Mouse (Mus musculus): ENCODE data around the gene Aldh3a2. TPM values are rescaled to one million over a fixed set of nuclear protein-coding genes. Genes with fewer than 3 reads are reported as not detected.
A peak's percentile ranks its signal among the peaks of the same experiment; 100 is the strongest.

Aldh3a2 gene
- polyA plus RNA-seq, 1 experiment from 2014 or later = 28.5 TPM

DNA sequence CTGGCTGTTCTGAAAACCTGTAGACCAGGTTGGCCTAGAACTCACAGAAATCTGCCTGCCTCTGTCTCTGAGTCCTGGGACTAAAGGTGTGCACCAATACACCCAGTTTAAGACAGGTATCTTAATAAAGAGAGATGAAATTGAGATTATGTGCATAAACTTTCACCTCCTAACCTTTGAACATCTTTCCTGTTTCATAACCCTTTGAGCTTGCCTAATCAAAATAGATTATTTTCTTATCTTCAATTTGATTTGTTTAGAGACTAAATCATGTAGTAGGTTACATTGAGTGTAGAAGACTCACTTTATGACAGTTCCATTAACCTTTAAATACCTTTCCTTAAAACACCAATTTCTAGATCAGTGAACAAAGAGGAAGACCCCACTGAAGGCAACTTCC, 4.3 kb upstream of the Aldh3a2 start:
- Histone ChIP-seq H3K27me3 (replicated peaks) (no peaks in the 10 kb centered on the region), H3K27ac (replicated peaks) (no peak overlapping the region), H3K4me2 (no peak overlapping the region), H3K36me3 (no peaks in the 10 kb centered on the region), H3K9me3 (replicated peaks) (no peaks in the 10 kb centered on the region), H3K4me1 (0 out of 2 replicates have a peak, but pooled peaks cover 2% of the 10 kb centered on the region), H3K4me3 (replicated peaks) (no peak overlapping the region), H3K9ac (replicated peaks) (no peak overlapping the region)
- no peak for ATAC-seq (ENCODE audit: low FRiP score)

DNA sequence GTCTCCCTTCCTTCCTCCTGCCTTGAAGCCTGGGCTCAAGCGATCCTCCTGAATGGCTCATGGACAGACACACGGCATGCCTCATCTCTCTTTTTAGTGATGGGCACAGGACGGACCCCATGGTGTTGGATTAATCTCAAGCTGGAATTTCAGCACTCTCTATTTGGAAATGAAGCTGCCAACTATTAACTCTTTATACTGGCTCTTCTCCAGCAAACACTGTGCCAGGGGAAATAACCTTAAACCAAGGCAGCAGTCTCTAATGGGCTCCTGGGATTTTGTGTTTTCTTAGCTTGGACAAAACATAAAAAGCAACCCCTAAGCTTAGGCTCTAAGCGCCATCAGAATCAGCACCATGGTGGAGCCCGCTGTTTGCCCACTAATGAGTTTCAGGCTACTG, 3.1 kb upstream of the Aldh3a2 start:
- Histone ChIP-seq H3K4me3 (replicated peaks) (no peak overlapping the region), H3K36me3 (no peaks in the 10 kb centered on the region), H3K27ac (replicated peaks) (no peak overlapping the region), H3K9me3 (replicated peaks) (no peaks in the 10 kb centered on the region), H3K4me1 (peaks cover 11% of the 10 kb centered on the region), H3K9ac (replicated peaks) (no peak overlapping the region), H3K27me3 (replicated peaks) (no peaks in the 10 kb centered on the region), H3K4me2 (no peak overlapping the region)
- 79% methylated on average over 5 of the region's 5 CpGs for WGBS
- no peak for ATAC-seq (ENCODE audit: low FRiP score)

DNA sequence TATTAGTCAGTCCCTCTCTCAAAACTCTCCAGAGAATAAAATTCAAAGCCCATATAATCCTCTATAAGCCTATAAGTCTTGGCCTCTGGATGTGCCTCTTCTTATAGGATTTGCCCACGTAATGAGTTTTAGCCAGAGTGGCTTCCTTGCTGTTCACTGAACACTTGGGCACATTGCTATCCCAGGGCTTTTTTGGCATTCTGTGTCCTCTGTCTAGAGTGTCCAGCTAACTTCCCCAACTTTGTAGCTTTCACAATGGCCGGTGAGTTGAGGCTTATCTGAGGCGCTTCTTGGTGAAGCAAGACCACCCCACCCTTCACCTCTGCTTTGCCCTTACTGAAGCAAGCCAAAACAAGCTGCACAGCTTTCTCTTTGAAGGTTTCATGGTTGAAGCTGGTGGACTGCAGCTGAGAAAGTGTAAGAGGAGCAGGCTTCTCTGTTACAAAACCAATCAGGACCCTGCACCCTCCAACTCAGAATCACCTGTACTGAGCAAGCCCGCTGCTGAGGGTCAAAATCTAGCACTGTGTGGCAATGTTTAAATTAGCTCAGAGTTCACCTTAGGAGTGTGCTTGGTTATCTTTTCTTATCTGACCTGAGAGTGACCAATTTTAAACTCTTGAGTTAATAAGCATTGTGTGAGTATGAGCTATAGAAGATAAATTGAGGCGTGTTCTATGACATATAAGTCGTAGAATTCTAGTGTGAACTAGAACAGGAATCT, 1.5 kb upstream of the Aldh3a2 start:
- Histone ChIP-seq H3K4me3 (replicated peaks) (no peak overlapping the region), H3K36me3 (0 out of 2 replicates have a peak, but pooled peaks cover 5% of the 10 kb centered on the region), H3K27me3 (replicated peaks) (no peaks in the 10 kb centered on the region), H3K4me2 (no peak overlapping the region), H3K9ac (replicated peaks) (no peak overlapping the region), H3K9me3 (replicated peaks) (no peaks in the 10 kb centered on the region), H3K27ac (replicated peaks) (no peak overlapping the region), H3K4me1 (peaks cover 13% of the 10 kb centered on the region)
- WGBS = 92% methylated on average over 6 of the region's 6 CpGs
- no peak for ATAC-seq (ENCODE audit: low FRiP score)

DNA sequence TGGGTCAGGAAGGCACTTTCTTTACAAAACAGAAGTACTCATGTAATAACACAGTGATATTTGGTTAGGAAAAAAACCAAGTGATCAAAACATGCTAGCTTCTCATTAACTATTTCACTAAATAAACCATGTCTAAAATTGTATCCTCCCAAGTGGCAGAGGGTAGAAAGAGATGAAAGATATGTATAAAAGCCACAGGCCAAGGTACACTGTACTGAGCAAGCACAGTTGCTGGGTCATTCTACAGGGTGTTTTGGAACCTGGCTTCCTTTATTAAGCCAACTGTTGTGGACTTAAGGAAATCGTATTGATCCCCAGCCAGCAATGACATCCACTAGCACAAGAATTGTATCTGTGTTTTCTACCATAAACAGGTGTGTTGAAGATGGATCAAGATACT, 3.4 kb downstream of the Aldh3a2 start:
- Histone ChIP-seq H3K36me3 (peaks cover 36% of the 10 kb centered on the region), H3K9me3 (replicated peaks) (no peaks in the 10 kb centered on the region), H3K9ac (replicated peaks) (no peak overlapping the region), H3K4me3 (replicated peaks) (no peak overlapping the region), H3K27me3 (replicated peaks) (no peaks in the 10 kb centered on the region), H3K27ac (replicated peaks) (no peak overlapping the region), H3K4me2 (no peak overlapping the region), H3K4me1 (peaks cover 13% of the 10 kb centered on the region)
- no peak for ATAC-seq (ENCODE audit: low FRiP score)
- WGBS = 92% methylated on average over 1 of the region's 1 CpGs

DNA sequence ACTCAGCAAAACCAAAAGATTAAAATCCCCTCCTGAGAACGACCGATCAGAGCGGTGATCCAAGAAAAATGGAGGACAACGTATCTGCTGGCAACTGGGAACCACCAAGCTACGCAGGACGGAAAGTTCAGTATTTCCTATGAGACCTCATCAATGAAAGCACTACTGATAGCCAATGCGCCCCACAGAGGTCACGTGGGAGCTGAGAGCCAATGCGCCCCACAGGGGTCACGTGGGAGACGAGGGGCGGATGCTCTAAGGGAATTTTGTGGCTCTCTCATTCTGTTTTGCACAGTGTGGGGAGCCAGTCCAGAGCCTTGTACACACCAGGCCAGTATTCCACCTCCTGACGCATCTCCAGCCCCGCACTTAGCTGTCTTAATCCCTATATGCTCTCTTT, 4.7 kb downstream of the Aldh3a2 start:
- 94% methylated on average over 14 of the region's 14 CpGs for WGBS
- H3K27ac ChIP-seq (replicated peaks) = no peak overlapping the region
- ATAC-seq (ENCODE audit: low FRiP score) = no peak
- peaks cover 12% of the 10 kb centered on the region for H3K4me1 ChIP-seq
- H3K4me3 ChIP-seq (replicated peaks) = no peak overlapping the region
- no peaks in the 10 kb centered on the region for H3K27me3 ChIP-seq (replicated peaks)
- H3K36me3 ChIP-seq = peaks cover 47% of the 10 kb centered on the region
- no peaks in the 10 kb centered on the region for H3K9me3 ChIP-seq (replicated peaks)
- H3K4me2 ChIP-seq = no peak overlapping the region
- H3K9ac ChIP-seq (replicated peaks) = no peak overlapping the region

DNA sequence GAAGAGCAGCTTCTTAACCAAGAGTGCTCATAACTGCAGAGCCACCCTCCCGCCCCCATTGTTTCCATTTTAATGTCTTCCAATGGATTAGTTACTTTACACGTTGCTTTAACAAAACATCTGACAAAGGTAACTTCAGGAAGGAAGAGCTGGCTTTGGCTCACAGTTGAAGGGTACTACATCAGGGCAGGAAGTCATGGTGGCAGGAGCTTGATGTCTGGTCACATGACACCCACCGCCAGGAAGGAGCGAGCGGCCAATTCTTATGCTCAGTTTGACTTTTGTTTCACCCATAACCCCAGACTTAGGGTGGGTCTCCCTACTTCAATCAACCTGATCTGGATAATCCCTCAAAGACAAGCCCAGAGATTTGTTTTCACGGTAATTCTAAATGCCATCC, 8.2 kb downstream of the Aldh3a2 start:
- WGBS = 96% methylated on average over 6 of the region's 6 CpGs
- no peak overlapping the region for H3K9ac ChIP-seq (replicated peaks)
- H3K9me3 ChIP-seq (replicated peaks) = no peaks in the 10 kb centered on the region
- no peak overlapping the region for H3K4me3 ChIP-seq (replicated peaks)
- no peak overlapping the region for H3K27ac ChIP-seq (replicated peaks)
- no peaks in the 10 kb centered on the region for H3K27me3 ChIP-seq (replicated peaks)
- ATAC-seq (ENCODE audit: low FRiP score) = no peak
- H3K36me3 ChIP-seq = peaks cover 72% of the 10 kb centered on the region
- no peak overlapping the region for H3K4me2 ChIP-seq
- no peaks in the 10 kb centered on the region for H3K4me1 ChIP-seq

DNA sequence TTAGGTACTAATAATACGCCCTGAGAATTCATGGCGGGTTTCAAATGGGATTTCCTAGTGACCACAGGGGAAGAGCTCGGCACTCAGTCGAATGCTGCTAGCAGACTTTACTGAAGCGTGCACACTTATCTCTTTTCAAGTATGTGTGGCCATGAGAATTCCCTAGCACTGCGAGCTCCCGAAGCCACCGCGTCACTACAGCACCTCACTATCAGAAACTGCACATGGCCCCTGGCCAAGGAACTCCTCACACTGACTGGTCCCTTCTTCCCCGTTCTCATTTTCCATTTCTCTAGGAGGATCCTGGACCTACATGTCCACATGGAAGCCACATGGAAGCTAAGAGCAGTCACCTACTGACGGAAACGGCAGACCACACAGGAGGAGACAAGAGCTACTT, 14.5 kb downstream of the Aldh3a2 start:
- 95% methylated on average over 12 of the region's 12 CpGs for WGBS
- no peak overlapping the region for H3K4me3 ChIP-seq (replicated peaks)
- H3K27me3 ChIP-seq (replicated peaks) = no peaks in the 10 kb centered on the region
- no peaks in the 10 kb centered on the region for H3K9me3 ChIP-seq (replicated peaks)
- no peaks in the 10 kb centered on the region for H3K4me1 ChIP-seq
- H3K36me3 ChIP-seq = peaks cover 68% of the 10 kb centered on the region
- ATAC-seq (ENCODE audit: low FRiP score) = no peak
- no peak overlapping the region for H3K4me2 ChIP-seq
- H3K27ac ChIP-seq (replicated peaks) = no peak overlapping the region
- H3K9ac ChIP-seq (replicated peaks) = no peak overlapping the region

DNA sequence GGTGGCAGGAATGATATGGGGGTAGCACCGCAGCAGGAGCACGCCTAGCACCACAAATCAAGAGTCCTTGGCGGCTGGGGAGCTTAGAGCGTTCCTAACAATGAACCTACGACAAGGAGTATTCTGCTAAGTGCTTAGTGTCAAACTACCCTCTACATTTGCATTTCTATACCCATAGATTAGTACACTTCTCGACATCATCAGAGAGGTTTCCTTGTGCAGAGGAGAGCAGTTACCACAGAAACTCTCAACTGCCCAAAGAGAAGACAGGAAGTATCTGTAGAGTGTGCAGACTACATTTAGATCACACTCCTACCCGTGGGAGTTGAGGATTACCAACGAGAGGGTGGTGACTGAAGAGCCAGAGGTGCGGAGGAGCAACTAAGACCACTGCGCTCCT, 15.5 kb downstream of the Aldh3a2 start:
- H3K36me3 ChIP-seq = peaks cover 64% of the 10 kb centered on the region
- ATAC-seq (ENCODE audit: low FRiP score) = no peak
- no peaks in the 10 kb centered on the region for H3K4me1 ChIP-seq
- H3K27me3 ChIP-seq (replicated peaks) = no peaks in the 10 kb centered on the region
- no peak overlapping the region for H3K9ac ChIP-seq (replicated peaks)
- H3K9me3 ChIP-seq (replicated peaks) = no peaks in the 10 kb centered on the region
- H3K27ac ChIP-seq (replicated peaks) = no peak overlapping the region
- no peak overlapping the region for H3K4me2 ChIP-seq
- H3K4me3 ChIP-seq (replicated peaks) = no peak overlapping the region
- 74% methylated on average over 10 of the region's 10 CpGs for WGBS

DNA sequence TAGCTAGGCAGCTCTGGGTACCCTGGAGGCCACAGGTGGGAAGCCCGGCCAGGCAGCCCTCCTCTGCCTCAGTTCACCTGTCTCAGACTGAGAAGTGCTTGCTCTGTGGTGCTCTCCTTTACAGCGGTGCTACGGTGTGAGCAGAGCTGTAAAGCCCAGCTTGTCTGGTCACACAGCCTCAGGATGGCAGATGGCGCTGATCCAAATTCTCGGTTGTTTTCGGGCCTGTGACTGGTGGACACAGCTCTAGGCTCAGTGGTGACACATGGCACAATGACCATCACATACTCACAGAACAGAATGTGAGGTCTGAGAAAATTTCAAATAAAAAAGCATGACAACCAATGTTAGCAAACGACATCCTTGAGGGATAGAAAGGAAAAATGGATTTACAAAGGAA, 22.9 kb downstream of the Aldh3a2 start:
- Histone ChIP-seq H3K4me3 (replicated peaks) (no peak overlapping the region), H3K27ac (replicated peaks) (no peak overlapping the region), H3K4me1 (no peaks in the 10 kb centered on the region), H3K27me3 (replicated peaks) (no peaks in the 10 kb centered on the region), H3K9ac (replicated peaks) (no peak overlapping the region), H3K9me3 (replicated peaks) (no peaks in the 10 kb centered on the region), H3K4me2 (no peak overlapping the region), H3K36me3 (peaks cover 15% of the 10 kb centered on the region)
- WGBS = 86% methylated on average over 7 of the region's 7 CpGs
- no peak for ATAC-seq (ENCODE audit: low FRiP score)

DNA sequence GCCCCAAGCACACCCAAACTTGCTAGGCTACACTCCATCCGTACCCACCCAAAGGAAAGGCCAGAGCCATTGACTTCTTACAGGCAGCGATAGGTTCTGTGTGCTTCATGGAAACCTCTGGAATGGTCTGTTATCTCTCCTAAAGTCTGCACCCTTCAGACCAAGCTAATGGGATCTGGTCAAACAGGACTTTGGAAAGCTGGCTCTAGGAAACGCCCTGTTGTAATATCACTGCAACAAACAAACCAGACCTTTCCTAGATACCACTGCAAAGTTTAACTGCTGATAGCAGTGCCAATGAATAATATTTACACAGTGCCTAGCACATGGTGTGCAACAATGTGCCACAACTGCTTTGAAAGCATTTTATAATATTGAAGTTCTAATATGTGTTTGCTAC, 31.2 kb downstream of the Aldh3a2 start:
- Histone ChIP-seq H3K4me1 (peaks cover 6% of the 10 kb centered on the region; the same call in 1 of the 2 replicates), H3K27ac (replicated peaks) (no peak overlapping the region), H3K4me3 (replicated peaks) (no peak overlapping the region), H3K27me3 (replicated peaks) (no peaks in the 10 kb centered on the region), H3K9me3 (replicated peaks) (no peaks in the 10 kb centered on the region), H3K36me3 (no peaks in the 10 kb centered on the region), H3K4me2 (no peak overlapping the region), H3K9ac (replicated peaks) (no peak overlapping the region)
- ATAC-seq (ENCODE audit: low FRiP score) = no peak
- 84% methylated on average over 3 of the region's 3 CpGs for WGBS

DNA sequence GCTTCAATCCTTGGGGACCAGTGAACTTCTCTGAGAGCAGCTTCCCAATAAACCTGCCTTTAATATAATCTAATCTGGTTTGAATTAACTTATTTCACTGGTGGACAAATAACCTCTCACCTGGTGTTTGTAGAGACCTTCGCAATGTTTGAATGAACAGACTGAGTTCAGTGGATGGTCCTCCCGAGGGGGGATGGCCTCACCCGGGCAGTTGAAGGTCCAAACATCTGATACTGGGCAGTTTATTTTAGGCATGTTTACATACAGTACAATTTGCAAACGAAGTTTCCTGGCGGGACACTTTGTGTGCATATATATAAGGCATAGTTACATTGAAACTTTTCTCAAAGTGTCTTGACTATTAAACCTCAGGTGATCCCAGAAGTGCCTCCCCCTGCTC, 33.1 kb downstream of the Aldh3a2 start:
- Histone ChIP-seq H3K36me3 (no peaks in the 10 kb centered on the region), H3K27me3 (replicated peaks) (no peaks in the 10 kb centered on the region), H3K4me1 (peaks cover 6% of the 10 kb centered on the region; the same call in 1 of the 2 replicates), H3K4me2 (no peak overlapping the region), H3K4me3 (replicated peaks) (no peak overlapping the region), H3K9ac (replicated peaks) (no peak overlapping the region), H3K27ac (replicated peaks) (no peak overlapping the region), H3K9me3 (replicated peaks) (no peaks in the 10 kb centered on the region)
- no peak for ATAC-seq (ENCODE audit: low FRiP score)
- 42% methylated on average over 5 of the region's 5 CpGs for WGBS

DNA sequence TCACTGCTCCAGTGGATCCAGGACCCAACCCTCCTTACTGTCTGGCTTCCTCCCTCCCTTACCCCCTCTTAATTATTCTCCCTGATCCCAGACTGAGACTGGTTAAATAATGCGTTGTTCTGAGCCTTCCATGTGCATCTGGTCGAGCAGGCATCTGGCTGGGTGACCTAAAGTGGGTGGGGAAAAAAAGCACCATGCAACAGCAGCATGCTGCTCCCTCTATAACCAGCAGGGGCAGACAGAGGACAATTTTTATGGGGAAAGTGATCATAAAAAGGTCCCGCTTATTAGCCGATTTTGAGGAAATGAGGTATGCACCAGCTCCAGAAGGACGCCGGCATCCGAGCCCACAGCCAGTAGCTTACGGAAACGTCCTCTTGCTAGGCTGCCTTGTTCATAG, 35.9 kb downstream of the Aldh3a2 start:
- no peak overlapping the region for H3K9ac ChIP-seq (replicated peaks)

More for the DNA sequence above, 35.9 kb downstream of the Aldh3a2 start:
- no peak overlapping the region for H3K4me3 ChIP-seq (replicated peaks)
- no peak for ATAC-seq (ENCODE audit: low FRiP score)
- peaks cover 6% of the 10 kb centered on the region; the same call in 1 of the 2 replicates for H3K4me1 ChIP-seq
- H3K9me3 ChIP-seq (replicated peaks) = no peaks in the 10 kb centered on the region
- 7% methylated on average over 9 of the region's 9 CpGs for WGBS
- H3K27ac ChIP-seq (replicated peaks) = no peak overlapping the region
- no peaks in the 10 kb centered on the region for H3K36me3 ChIP-seq
- no peaks in the 10 kb centered on the region for H3K27me3 ChIP-seq (replicated peaks)
- H3K4me2 ChIP-seq = peak overlapping the region; percentile 41
